Mouse (Mus musculus): ENCODE measurements around the gene Ezr. TPM values are rescaled to one million over a fixed set of nuclear protein-coding genes. Genes with fewer than 3 reads are reported as not detected.

Ezr gene
- polyA plus RNA-seq, 1 experiment from 2014 or later, result 166 TPM

GRCm38 (mm10) chr17:6738836-6739235 lies 43.7 kb downstream of the Ezr start:
- H3K27ac ChIP-seq (ENCODE audit: low read length), result no peak overlapping the region
- peaks cover 34% of the 10 kb centered on the region for H3K36me3 ChIP-seq (ENCODE audit: control insufficient read depth, insufficient read depth)
- no peak overlapping the region for H3K4me2 ChIP-seq (ENCODE audit: low read depth, low read length)
- no peak for ATAC-seq (replicated peaks; ENCODE audit: extremely low read depth, insufficient read depth, low FRiP score)
- WGBS, result 85% methylated on average over 7 of the region's 7 CpGs
- H3K9me3 ChIP-seq (replicated peaks; ENCODE audit: control insufficient read depth, low read length), result no peaks in the 10 kb centered on the region
- peaks cover 32% of the 10 kb centered on the region for H3K4me1 ChIP-seq (ENCODE audit: control insufficient read depth, insufficient read depth, low read length)
- H3K27me3 ChIP-seq (ENCODE audit: control insufficient read depth, insufficient read depth, low read length), result no peaks in the 10 kb centered on the region
- no peak overlapping the region for H3K9ac ChIP-seq (ENCODE audit: low read length)
- no peak overlapping the region for H3K4me3 ChIP-seq (ENCODE audit: low read length)

- Histone ChIP-seq H3K27me3 (ENCODE audit: control insufficient read depth, insufficient read depth, low read length) (no peaks in the 10 kb centered on the region), H3K27ac (ENCODE audit: low read length) (no peak overlapping the region), H3K36me3 (ENCODE audit: control insufficient read depth, insufficient read depth) (peaks cover 34% of the 10 kb centered on the region), H3K9me3 (replicated peaks; ENCODE audit: control insufficient read depth, low read length) (no peaks in the 10 kb centered on the region), H3K4me1 (ENCODE audit: control insufficient read depth, insufficient read depth, low read length) (peaks cover 18% of the 10 kb centered on the region), H3K4me3 (ENCODE audit: low read length) (no peak overlapping the region), H3K9ac (ENCODE audit: low read length) (no peak overlapping the region), H3K4me2 (ENCODE audit: low read depth, low read length) (no peak overlapping the region)
- WGBS, result 85% methylated on average over 12 of the region's 12 CpGs
- no peak for ATAC-seq (replicated peaks; ENCODE audit: extremely low read depth, insufficient read depth, low FRiP score)
Observed at GRCm38 (mm10) chr17:6737273-6737997, 45.1 kb downstream of the Ezr start.

GRCm38 (mm10) chr17:6736306-6737272 lies 46.0 kb downstream of the Ezr start:
- H3K9ac ChIP-seq (ENCODE audit: low read length), result no peak overlapping the region
- H3K27me3 ChIP-seq (ENCODE audit: control insufficient read depth, insufficient read depth, low read length), result no peaks in the 10 kb centered on the region
- ATAC-seq (replicated peaks; ENCODE audit: extremely low read depth, insufficient read depth, low FRiP score), result no peak
- WGBS, result 49% methylated on average over 15 of the region's 15 CpGs
- H3K4me2 ChIP-seq (ENCODE audit: low read depth, low read length), result no peak overlapping the region
- peaks cover 10% of the 10 kb centered on the region for H3K4me1 ChIP-seq (ENCODE audit: control insufficient read depth, insufficient read depth, low read length)
- no peak overlapping the region for H3K27ac ChIP-seq (ENCODE audit: low read length)
- H3K4me3 ChIP-seq (ENCODE audit: low read length), result no peak overlapping the region
- peaks cover 31% of the 10 kb centered on the region for H3K36me3 ChIP-seq (ENCODE audit: control insufficient read depth, insufficient read depth)
- no peaks in the 10 kb centered on the region for H3K9me3 ChIP-seq (replicated peaks; ENCODE audit: control insufficient read depth, low read length)

GRCm38 (mm10) chr17:6734746-6735441 lies 47.7 kb downstream of the Ezr start:
- Histone ChIP-seq H3K27me3 (ENCODE audit: control insufficient read depth, insufficient read depth, low read length) (no peaks in the 10 kb centered on the region), H3K9ac (ENCODE audit: low read length) (no peak overlapping the region), H3K4me2 (ENCODE audit: low read depth, low read length) (no peak overlapping the region), H3K9me3 (replicated peaks; ENCODE audit: control insufficient read depth, low read length) (no peaks in the 10 kb centered on the region), H3K4me1 (ENCODE audit: control insufficient read depth, insufficient read depth, low read length) (peaks cover 7% of the 10 kb centered on the region; the same call in 1 of the 2 replicates), H3K36me3 (ENCODE audit: control insufficient read depth, insufficient read depth) (peaks cover 16% of the 10 kb centered on the region), H3K4me3 (ENCODE audit: low read length) (no peak overlapping the region), H3K27ac (ENCODE audit: low read length) (no peak overlapping the region)
- no peak for ATAC-seq (replicated peaks; ENCODE audit: extremely low read depth, insufficient read depth, low FRiP score)
- WGBS, result 83% methylated on average over 12 of the region's 12 CpGs

GRCm38 (mm10) chr17:6733322-6733875 lies 49.2 kb downstream of the Ezr start:
- WGBS, result 93% methylated on average over 10 of the region's 10 CpGs
- no peak overlapping the region for H3K27ac ChIP-seq (ENCODE audit: low read length)

GRCm38 (mm10) chr17:6732665-6733064 lies 49.9 kb downstream of the Ezr start:
- Histone ChIP-seq H3K4me1 (ENCODE audit: control insufficient read depth, insufficient read depth, low read length) (peaks cover 7% of the 10 kb centered on the region; the same call in 1 of the 2 replicates), H3K36me3 (ENCODE audit: control insufficient read depth, insufficient read depth) (no peaks in the 10 kb centered on the region), H3K4me3 (ENCODE audit: low read length) (no peak overlapping the region), H3K9ac (ENCODE audit: low read length) (no peak overlapping the region), H3K9me3 (replicated peaks; ENCODE audit: control insufficient read depth, low read length) (no peaks in the 10 kb centered on the region), H3K4me2 (ENCODE audit: low read depth, low read length) (no peak overlapping the region), H3K27ac (ENCODE audit: low read length) (no peak overlapping the region), H3K27me3 (ENCODE audit: control insufficient read depth, insufficient read depth, low read length) (no peaks in the 10 kb centered on the region)
- WGBS, result 90% methylated on average over 4 of the region's 4 CpGs
- no peak for ATAC-seq (replicated peaks; ENCODE audit: extremely low read depth, insufficient read depth, low FRiP score)

More at GRCm38 (mm10) chr17:6733322-6733875, 49.2 kb downstream of the Ezr start:
- Histone ChIP-seq H3K27me3 (ENCODE audit: control insufficient read depth, insufficient read depth, low read length) (no peaks in the 10 kb centered on the region), H3K36me3 (ENCODE audit: control insufficient read depth, insufficient read depth) (0 out of 2 replicates have a peak, but pooled peaks cover 3% of the 10 kb centered on the region), H3K4me1 (ENCODE audit: control insufficient read depth, insufficient read depth, low read length) (peaks cover 7% of the 10 kb centered on the region; the same call in 1 of the 2 replicates), H3K9ac (ENCODE audit: low read length) (no peak overlapping the region), H3K9me3 (replicated peaks; ENCODE audit: control insufficient read depth, low read length) (no peaks in the 10 kb centered on the region), H3K4me2 (ENCODE audit: low read depth, low read length) (no peak overlapping the region), H3K4me3 (ENCODE audit: low read length) (no peak overlapping the region)
- ATAC-seq (replicated peaks; ENCODE audit: extremely low read depth, insufficient read depth, low FRiP score), result no peak

- H3K4me2 ChIP-seq (ENCODE audit: low read depth, low read length), result no peak overlapping the region
- WGBS, result 87% methylated on average over 12 of the region's 12 CpGs
- no peak for ATAC-seq (replicated peaks; ENCODE audit: extremely low read depth, insufficient read depth, low FRiP score)
- H3K9ac ChIP-seq (ENCODE audit: low read length), result no peak overlapping the region
- no peak overlapping the region for H3K27ac ChIP-seq (ENCODE audit: low read length)
- H3K9me3 ChIP-seq (replicated peaks; ENCODE audit: control insufficient read depth, low read length), result no peaks in the 10 kb centered on the region
- no peaks in the 10 kb centered on the region for H3K36me3 ChIP-seq (ENCODE audit: control insufficient read depth, insufficient read depth)
- H3K4me3 ChIP-seq (ENCODE audit: low read length), result no peak overlapping the region
- peaks cover 7% of the 10 kb centered on the region; the same call in 1 of the 2 replicates for H3K4me1 ChIP-seq (ENCODE audit: control insufficient read depth, insufficient read depth, low read length)
- H3K27me3 ChIP-seq (ENCODE audit: control insufficient read depth, insufficient read depth, low read length), result no peaks in the 10 kb centered on the region
Observed at GRCm38 (mm10) chr17:6731634-6732033, 51.0 kb downstream of the Ezr start.

- Histone ChIP-seq H3K4me2 (ENCODE audit: low read depth, low read length) (no peak overlapping the region), H3K9ac (ENCODE audit: low read length) (no peak overlapping the region), H3K9me3 (replicated peaks; ENCODE audit: control insufficient read depth, low read length) (no peaks in the 10 kb centered on the region), H3K4me3 (ENCODE audit: low read length) (no peak overlapping the region), H3K36me3 (ENCODE audit: control insufficient read depth, insufficient read depth) (no peaks in the 10 kb centered on the region), H3K27ac (ENCODE audit: low read length) (no peak overlapping the region), H3K27me3 (ENCODE audit: control insufficient read depth, insufficient read depth, low read length) (no peaks in the 10 kb centered on the region), H3K4me1 (ENCODE audit: control insufficient read depth, insufficient read depth, low read length) (peaks cover 7% of the 10 kb centered on the region; the same call in 1 of the 2 replicates)
- no peak for ATAC-seq (replicated peaks; ENCODE audit: extremely low read depth, insufficient read depth, low FRiP score)
- 73% methylated on average over 8 of the region's 8 CpGs for WGBS
Observed at GRCm38 (mm10) chr17:6731132-6731531, 51.5 kb downstream of the Ezr start.
